Mouse (Mus musculus) intestine, postnatal 0 days (tissue): ENCODE measurements around the gene Ctsz. TPM values are rescaled to one million over a fixed set of nuclear protein-coding genes. Genes with fewer than 3 reads are reported as not detected.

Source experiments
- ATAC-seq: fragments of 200-750 bp; cut with Nextera tagmentation; 2 replicates; pipeline ENCODE4 v1.8.0; 2017; ENCODE audit warnings: mild to moderate bottlenecking, moderate TSS enrichment, moderate library complexity
- H3K27ac ChIP-seq: fragments of 300-500 bp; sonication (generic); 2 replicates; pipeline ENCODE4 v1.5.1; 2014; ENCODE audit warnings: mild to moderate bottlenecking, low read depth, low read length, moderate library complexity
- H3K27me3 ChIP-seq: fragments of 300-500 bp; sonication (generic); replicated peaks from 2 replicates; pipeline ENCODE4 v1.6.1; 2014; ENCODE audit warnings: low read length, mixed read lengths; ENCODE audit not compliant: control insufficient read depth, insufficient read depth
- H3K36me3 ChIP-seq: fragments of 300-500 bp; sonication (generic); 2 replicates; pipeline ENCODE4 v1.6.1; 2014; ENCODE audit warnings: mild to moderate bottlenecking, moderate library complexity; ENCODE audit not compliant: control insufficient read depth, insufficient read depth
- H3K4me1 ChIP-seq: fragments of 300-500 bp; sonication (generic); replicated peaks from 2 replicates; pipeline ENCODE4 v1.6.1; 2014; ENCODE audit warnings: antibody characterized with exemption, low read length, mixed read lengths; ENCODE audit not compliant: control insufficient read depth, insufficient read depth
- H3K4me2 ChIP-seq: fragments of 300-500 bp; sonication (generic); replicated peaks from 2 replicates; pipeline ENCODE4 v1.6.1; 2014; ENCODE audit warnings: low read depth, mild to moderate bottlenecking, moderate library complexity
- H3K4me3 ChIP-seq: fragments of 300-500 bp; sonication (generic); 2 replicates; pipeline ENCODE4 v1.5.1; 2014; ENCODE audit warnings: low read depth, low read length
- H3K9ac ChIP-seq: fragments of 300-500 bp; sonication (generic); 2 replicates; pipeline ENCODE4 v1.6.1; 2014; ENCODE audit warnings: mild to moderate bottlenecking, low read depth, low read length
- H3K9me3 ChIP-seq: fragments of 300-500 bp; sonication (generic); 2 replicates; pipeline ENCODE4 v1.6.1; 2016; ENCODE audit warnings: mixed run types; ENCODE audit not compliant: control insufficient read depth
- CTCF ChIP-seq: sonication (generic); IDR thresholded peaks from 2 replicates; pipeline ENCODE4 v1.5.1; 2016; ENCODE audit warnings: low read depth, mild to moderate bottlenecking, control low read depth, antibody characterized with exemption, moderate library complexity
- WGBS: fragments of 180-500 bp; shearing (Covaris S2); extraction: QIAGEN DNeasy Blood & Tissue Kit; methylation state at CpG from one replicate; pipeline ENCODE4 v1.1.7; 2014; 5-methylcytosine and 5-hydroxymethylcytosine counted together
- polyA plus RNA-seq: library from polyadenylated mRNA; unstranded; fragments of >200 nt; fragmentation: Nextera tagmentation; extraction: Ambion mirVana; gene quantifications from 2 replicates; pipeline ENCODE4 v1.2.1, GENCODE M21; 2015

The Ctsz gene
- polyA plus RNA-seq, 1 experiment from 2014 or later: 829 TPM

- H3K4me2 ChIP-seq: no peak overlapping the region
- no peaks in the 10 kb centered on the region for H3K9me3 ChIP-seq
- TF ChIP-seq CTCF: no peak
- no peak overlapping the region for H3K27ac ChIP-seq
- H3K9ac ChIP-seq: no peak overlapping the region
- no peaks in the 10 kb centered on the region for H3K27me3 ChIP-seq
- 91% methylated on average over 9 of the region's 9 CpGs for WGBS
- no peak overlapping the region for H3K4me3 ChIP-seq
- no peak for ATAC-seq
- no peaks in the 10 kb centered on the region for H3K4me1 ChIP-seq
- no peaks in the 10 kb centered on the region for H3K36me3 ChIP-seq
Observed at GRCm38 (mm10) chr2:174381021-174381420, 57.8 kb downstream of the Ctsz start.

Other genes with a start within 250 kb of the Ctsz start
- 686 and 705 TPM in 2 replicates for gene Gnas, start 154.7 kb downstream of the Ctsz start, polyA plus RNA-seq
- 2.7 and 3.5 TPM in 2 replicates for gene Gm20721, start 92.3 kb downstream of the Ctsz start, polyA plus RNA-seq
- 31.0 and 32.1 TPM in 2 replicates for gene Nelfcd, start 23.2 kb downstream of the Ctsz start, polyA plus RNA-seq
- not detected in 2 replicates for gene Tubb1, start 11.7 kb upstream of the Ctsz start, polyA plus RNA-seq
- 1,035 and 1,046 TPM in 2 replicates for gene Atp5e, start 25.1 kb upstream of the Ctsz start, polyA plus RNA-seq
- gene Prelid3b, start 34.0 kb upstream of the Ctsz start, polyA plus RNA-seq: 108 and 109 TPM in 2 replicates
- gene Zfp831, start 204.5 kb upstream of the Ctsz start, polyA plus RNA-seq: not detected in 2 replicates